Mouse (Mus musculus) ES-Bruce4 (cell line): ENCODE data around the gene Pea15a. TPM values are rescaled to one million over a fixed set of nuclear protein-coding genes. Genes with fewer than 3 reads are reported as not detected.

ENCODE experiments used
- H3K27ac ChIP-seq: 2 replicates; pipeline ENCODE4 v1.5.1; 2012; ENCODE audit warnings: low read length, inconsistent platforms; ENCODE audit not compliant: insufficient read depth
- H3K27me3 ChIP-seq: 2 replicates; pipeline ENCODE4 v1.6.1; 2012; ENCODE audit warnings: mild to moderate bottlenecking, low read length, inconsistent platforms; ENCODE audit not compliant: control insufficient read depth, poor library complexity, insufficient read depth, severe bottlenecking
- H3K36me3 ChIP-seq: 2 replicates; pipeline ENCODE4 v1.6.1; 2012; ENCODE audit warnings: inconsistent platforms, mild to moderate bottlenecking, low read length, moderate library complexity; ENCODE audit not compliant: control insufficient read depth, poor library complexity, insufficient read depth, severe bottlenecking
- H3K4me1 ChIP-seq: one replicate; pipeline ENCODE4 v1.8.1; 2011; ENCODE audit warnings: low read length; ENCODE audit not compliant: control insufficient read depth, insufficient read depth
- H3K4me3 ChIP-seq: 2 replicates; pipeline ENCODE4 v1.5.1; 2011; ENCODE audit warnings: low read depth, mild to moderate bottlenecking, low read length
- H3K9ac ChIP-seq: 2 replicates; pipeline ENCODE4 v1.6.1; 2012; ENCODE audit warnings: low read depth, mild to moderate bottlenecking, inconsistent platforms; ENCODE audit not compliant: poor library complexity, severe bottlenecking
- H3K9me3 ChIP-seq: replicated peaks from 2 replicates; pipeline ENCODE4 v1.6.1; 2012; ENCODE audit warnings: mild to moderate bottlenecking, low read length, inconsistent platforms; ENCODE audit not compliant: control insufficient read depth, poor library complexity, insufficient read depth, severe bottlenecking
- CTCF ChIP-seq: IDR thresholded peaks from one replicate; pipeline ENCODE4 v1.8.1; 2011; ENCODE audit warnings: low read depth, low read length
- EP300 ChIP-seq: IDR thresholded peaks from 2 replicates; pipeline ENCODE4 v1.6.1; 2011; ENCODE audit warnings: low read depth, low read length; ENCODE audit not compliant: insufficient read depth
- POLR2A ChIP-seq: IDR thresholded peaks from one replicate; pipeline ENCODE4 v1.8.1; 2011; ENCODE audit warnings: low read length; ENCODE audit not compliant: insufficient read depth
- polyA plus RNA-seq: library from polyadenylated mRNA; stranded (reverse); fragments of >200 nt; gene quantifications from 2 replicates; pipeline ENCODE4 v1.2.4, GENCODE M21; 2011; ENCODE audit warnings: low read depth; ENCODE audit not compliant: missing spikeins, insufficient read depth, insufficient read length

Pea15a gene
- polyA plus RNA-seq, 1 experiment: 62.6 TPM

DNA sequence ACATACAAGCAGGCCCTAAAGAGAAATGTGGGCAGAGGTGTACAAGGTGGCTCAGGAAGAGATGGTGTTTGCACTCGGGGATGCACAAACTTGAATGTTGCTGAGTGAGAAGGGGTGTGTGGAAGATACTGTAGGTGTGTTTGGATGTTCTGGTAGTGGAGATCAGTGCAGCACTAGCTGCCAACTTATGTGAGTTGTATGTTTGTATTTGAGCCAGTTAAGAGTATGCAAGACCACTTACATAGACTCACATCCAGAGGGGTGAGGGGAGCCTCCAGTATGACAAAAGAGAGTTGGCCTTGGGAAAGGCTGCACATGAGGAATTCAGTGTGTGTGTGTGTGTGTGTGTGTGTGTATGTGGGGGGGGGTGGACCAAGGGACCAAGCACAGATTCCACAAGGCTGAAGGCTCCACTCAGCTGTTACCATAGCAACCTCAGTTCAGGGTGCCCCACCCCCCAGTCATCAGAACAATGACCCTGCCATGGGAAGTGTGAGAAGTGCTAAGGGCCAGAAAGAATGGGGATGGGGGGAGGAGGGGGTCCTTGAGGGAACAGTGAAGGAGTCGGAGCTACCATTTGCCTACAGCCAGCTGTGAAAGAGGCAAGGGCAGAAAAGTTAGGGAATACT is 3.6 kb downstream of the Pea15a start:
- no peak overlapping the region for H3K9ac ChIP-seq
- no peak overlapping the region for H3K27ac ChIP-seq
- peaks cover 17% of the 10 kb centered on the region for H3K4me1 ChIP-seq
- TF ChIP-seq POLR2A: no peak
- no peak for TF ChIP-seq CTCF
- no peak for TF ChIP-seq EP300
- 0 out of 2 replicates have a peak, but pooled peaks cover 5% of the 10 kb centered on the region for H3K36me3 ChIP-seq
- H3K9me3 ChIP-seq: no peaks in the 10 kb centered on the region
- no peak overlapping the region for H3K4me3 ChIP-seq
- no peaks in the 10 kb centered on the region for H3K27me3 ChIP-seq

- H3K9ac ChIP-seq: no peak overlapping the region
- H3K27me3 ChIP-seq: no peaks in the 10 kb centered on the region
- H3K9me3 ChIP-seq: no peaks in the 10 kb centered on the region
- peaks cover 7% of the 10 kb centered on the region for H3K36me3 ChIP-seq
- H3K4me1 ChIP-seq: peaks cover 15% of the 10 kb centered on the region
- no peak overlapping the region for H3K27ac ChIP-seq
- no peak overlapping the region for H3K4me3 ChIP-seq
- TF ChIP-seq EP300 (no peak), CTCF (no peak), POLR2A (no peak)
Measured at GRCm38 (mm10) chr1:172201967-172202880, 4.4 kb downstream of the Pea15a start.

- H3K4me3 ChIP-seq: no peak overlapping the region
- peaks cover 15% of the 10 kb centered on the region for H3K4me1 ChIP-seq
- peaks cover 20% of the 10 kb centered on the region for H3K36me3 ChIP-seq
- TF ChIP-seq EP300: no peak
- TF ChIP-seq POLR2A: no peak
- no peak for TF ChIP-seq CTCF
- no peaks in the 10 kb centered on the region for H3K9me3 ChIP-seq
- H3K9ac ChIP-seq: no peak overlapping the region
- no peaks in the 10 kb centered on the region for H3K27me3 ChIP-seq
- no peak overlapping the region for H3K27ac ChIP-seq
Measured at GRCm38 (mm10) chr1:172200871-172201447, 5.6 kb downstream of the Pea15a start.

- no peak overlapping the region for H3K27ac ChIP-seq
- H3K9ac ChIP-seq: no peak overlapping the region
- no peaks in the 10 kb centered on the region for H3K9me3 ChIP-seq
- H3K4me1 ChIP-seq: peaks cover 12% of the 10 kb centered on the region
- H3K36me3 ChIP-seq: peaks cover 25% of the 10 kb centered on the region
- H3K27me3 ChIP-seq: no peaks in the 10 kb centered on the region
- no peak overlapping the region for H3K4me3 ChIP-seq
- no peak for TF ChIP-seq CTCF
- no peak for TF ChIP-seq POLR2A
- TF ChIP-seq EP300: no peak
Measured at GRCm38 (mm10) chr1:172200161-172200560, 6.4 kb downstream of the Pea15a start.

DNA sequence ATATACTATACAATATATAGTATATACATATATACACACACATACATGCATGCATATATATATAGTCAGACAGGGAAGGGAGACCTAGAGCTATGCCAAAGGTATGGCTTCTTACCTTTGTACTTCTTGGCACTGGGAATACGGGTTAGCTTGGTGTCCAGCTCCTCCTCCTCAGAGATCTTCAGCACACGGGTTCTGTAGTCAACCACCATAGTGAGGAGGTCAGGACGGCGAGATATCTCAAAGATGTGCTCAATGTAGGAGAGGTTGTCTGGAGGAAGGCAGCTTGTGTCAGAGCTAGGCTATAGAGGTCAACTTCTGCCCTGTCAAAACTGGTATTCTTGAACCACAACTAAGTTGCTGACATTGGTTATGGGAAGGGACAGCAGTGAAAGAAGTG is 7.6 kb downstream of the Pea15a start:
- TF ChIP-seq CTCF (no peak), POLR2A (no peak), EP300 (no peak)
- Histone ChIP-seq H3K36me3 (peaks cover 36% of the 10 kb centered on the region), H3K4me1 (peaks cover 9% of the 10 kb centered on the region)

More for the DNA sequence above, 7.6 kb downstream of the Pea15a start:
- Histone ChIP-seq H3K4me3 (no peak overlapping the region), H3K27me3 (no peaks in the 10 kb centered on the region), H3K9me3 (no peaks in the 10 kb centered on the region), H3K9ac (no peak overlapping the region), H3K27ac (no peak overlapping the region)
